Mouse (Mus musculus): ENCODE measurements around the gene Gm10198. TPM values are rescaled to one million over a fixed set of nuclear protein-coding genes. Genes with fewer than 3 reads are reported as not detected.

Gene Gm10198
- polyA plus RNA-seq, 1 experiment from 2014 or later, result not detected

DNA sequence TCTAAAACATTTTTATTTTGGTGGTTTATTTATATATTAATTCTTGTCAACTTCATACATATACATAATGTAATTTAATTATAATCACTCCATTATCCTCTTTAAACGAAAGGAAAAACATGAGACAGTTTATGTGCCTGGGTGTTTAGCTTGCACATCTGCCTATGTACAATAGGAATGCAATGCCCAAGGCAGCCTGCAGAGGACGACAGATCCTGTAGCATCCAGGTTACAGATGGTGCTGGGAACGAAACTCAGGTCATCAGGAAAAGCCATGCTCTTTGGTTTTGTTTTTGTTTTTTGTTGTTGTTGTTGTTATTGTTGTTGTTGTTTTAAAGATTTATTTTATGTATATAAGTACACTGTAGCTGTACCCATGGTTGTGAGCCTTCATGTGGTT, 32.4 kb upstream of the Gm10198 start:
- TF ChIP-seq EP300 (IDR thresholded peaks at IDR 0.05) (no peak), CTCF (IDR thresholded peaks at IDR 0.05) (no peak)
- no peak overlapping the region for H3K4me2 ChIP-seq (replicated peaks; ENCODE audit: low read depth, low read length)
- 93% methylated on average over 3 of the region's 3 CpGs for WGBS
- H3K4me1 ChIP-seq (ENCODE audit: insufficient read depth, low read depth, low read length), result 0 out of 2 replicates have a peak, but pooled peaks cover 3% of the 10 kb centered on the region
- DNase-seq (ENCODE audit: low spot score) (no peak), ATAC-seq (no peak)
- H3K9ac ChIP-seq (replicated peaks; ENCODE audit: low read depth), result no peak overlapping the region
- no peak overlapping the region for H3K4me3 ChIP-seq (ENCODE audit: low read depth, low read length)
- no peaks in the 10 kb centered on the region for H3K36me3 ChIP-seq (ENCODE audit: insufficient read depth, low read length)
- no peak overlapping the region for H3K27ac ChIP-seq (ENCODE audit: low read length)
- no peaks in the 10 kb centered on the region for H3K27me3 ChIP-seq (replicated peaks; ENCODE audit: insufficient read depth, low read length)
- no peaks in the 10 kb centered on the region for H3K9me3 ChIP-seq (ENCODE audit: low read length)

DNA sequence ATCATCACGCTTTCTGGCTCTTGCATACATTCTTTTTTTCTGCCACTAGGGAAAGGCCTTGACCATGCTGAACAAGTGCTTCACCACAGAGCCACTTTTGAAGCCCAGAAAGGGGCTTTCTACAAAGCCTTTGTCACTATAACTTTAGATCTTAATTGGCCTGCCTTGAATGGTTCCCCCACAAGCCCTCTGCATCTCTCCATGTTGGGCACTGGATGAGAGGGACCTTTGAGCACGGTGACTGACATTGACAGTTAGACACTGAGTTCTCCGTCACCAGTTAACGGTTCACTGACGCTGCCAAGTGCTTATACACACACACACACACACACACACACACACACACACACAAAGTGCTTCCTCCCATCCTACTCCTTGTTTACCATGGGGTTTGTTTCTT, 30.0 kb upstream of the Gm10198 start:
- no peak overlapping the region for H3K4me3 ChIP-seq (ENCODE audit: low read depth, low read length)
- H3K36me3 ChIP-seq (ENCODE audit: insufficient read depth, low read length), result no peaks in the 10 kb centered on the region
- WGBS, result 69% methylated on average over 5 of the region's 5 CpGs
- no peaks in the 10 kb centered on the region for H3K27me3 ChIP-seq (replicated peaks; ENCODE audit: insufficient read depth, low read length)
- DNase-seq (ENCODE audit: low spot score) (no peak), ATAC-seq (no peak)
- no peak for TF ChIP-seq CTCF (IDR thresholded peaks at IDR 0.05)
- TF ChIP-seq EP300 (IDR thresholded peaks at IDR 0.05), result no peak
- H3K4me2 ChIP-seq (replicated peaks; ENCODE audit: low read depth, low read length), result no peak overlapping the region
- H3K27ac ChIP-seq (ENCODE audit: low read length), result no peak overlapping the region
- H3K4me1 ChIP-seq (ENCODE audit: insufficient read depth, low read depth, low read length), result no peaks in the 10 kb centered on the region
- H3K9me3 ChIP-seq (ENCODE audit: low read length), result no peaks in the 10 kb centered on the region
- H3K9ac ChIP-seq (replicated peaks; ENCODE audit: low read depth), result no peak overlapping the region

DNA sequence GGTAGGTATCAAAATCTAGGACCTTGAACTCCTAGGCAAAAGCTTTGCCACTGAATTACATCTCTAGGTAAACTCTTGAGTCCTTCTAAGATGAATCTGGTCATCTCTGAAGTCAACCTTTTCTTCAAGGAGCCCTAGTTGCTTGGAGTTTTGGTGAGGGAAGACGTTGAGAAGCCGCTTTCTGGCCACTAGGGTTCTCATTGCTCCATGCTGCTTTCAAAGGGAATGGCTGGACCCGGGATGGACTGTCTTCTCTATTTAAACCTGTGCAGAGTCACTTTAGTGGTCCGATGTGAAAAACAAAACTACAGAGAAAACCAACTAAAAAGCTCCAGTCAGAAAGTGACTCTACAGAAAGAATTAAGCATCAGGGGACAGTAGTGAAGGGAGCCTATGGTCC, 18.4 kb upstream of the Gm10198 start:
- Histone ChIP-seq H3K9me3 (ENCODE audit: low read length) (no peaks in the 10 kb centered on the region), H3K9ac (replicated peaks; ENCODE audit: low read depth) (no peak overlapping the region), H3K4me2 (replicated peaks; ENCODE audit: low read depth, low read length) (no peak overlapping the region), H3K27me3 (replicated peaks; ENCODE audit: insufficient read depth, low read length) (no peaks in the 10 kb centered on the region), H3K27ac (ENCODE audit: low read length) (no peak overlapping the region), H3K4me3 (ENCODE audit: low read depth, low read length) (no peak overlapping the region), H3K36me3 (ENCODE audit: insufficient read depth, low read length) (no peaks in the 10 kb centered on the region), H3K4me1 (ENCODE audit: insufficient read depth, low read depth, low read length) (no peaks in the 10 kb centered on the region)
- DNase-seq (ENCODE audit: low spot score) (peak; percentile 33), ATAC-seq (no peak)
- 40% methylated on average over 4 of the region's 4 CpGs for WGBS
- TF ChIP-seq CTCF (IDR thresholded peaks at IDR 0.05), result peak; percentile 64
- TF ChIP-seq EP300 (IDR thresholded peaks at IDR 0.05), result no peak

DNA sequence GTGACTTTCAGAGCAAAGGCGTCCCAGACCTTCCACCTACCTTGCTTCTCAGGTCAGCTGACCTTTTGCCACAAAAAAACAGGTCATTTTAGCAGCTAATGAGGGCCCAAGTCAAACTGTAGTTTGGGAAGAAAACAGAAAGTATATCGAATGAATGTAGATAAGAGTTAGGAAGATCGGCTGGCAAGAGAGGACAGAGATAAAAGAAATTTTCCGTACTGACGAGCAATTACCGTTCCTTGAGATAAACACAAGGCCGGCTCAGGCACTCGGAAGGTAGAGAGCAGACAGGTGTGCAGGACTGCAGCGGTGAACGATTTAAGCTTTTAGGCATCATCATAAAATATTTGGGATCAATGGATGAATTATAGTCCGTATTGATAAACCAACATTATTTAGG, 15.4 kb upstream of the Gm10198 start:
- WGBS, result 83% methylated on average over 11 of the region's 11 CpGs
- no peaks in the 10 kb centered on the region for H3K9me3 ChIP-seq (ENCODE audit: low read length)
- H3K9ac ChIP-seq (replicated peaks; ENCODE audit: low read depth), result no peak overlapping the region
- no peak for DNase-seq (ENCODE audit: low spot score)
- no peaks in the 10 kb centered on the region for H3K27me3 ChIP-seq (replicated peaks; ENCODE audit: insufficient read depth, low read length)
- H3K4me1 ChIP-seq (ENCODE audit: insufficient read depth, low read depth, low read length), result no peaks in the 10 kb centered on the region
- no peak for TF ChIP-seq EP300 (IDR thresholded peaks at IDR 0.05)
- no peak for TF ChIP-seq CTCF (IDR thresholded peaks at IDR 0.05)
- no peaks in the 10 kb centered on the region for H3K36me3 ChIP-seq (ENCODE audit: insufficient read depth, low read length)
- no peak overlapping the region for H3K27ac ChIP-seq (ENCODE audit: low read length)
- ATAC-seq, result no peak
- no peak overlapping the region for H3K4me3 ChIP-seq (ENCODE audit: low read depth, low read length)
- no peak overlapping the region for H3K4me2 ChIP-seq (replicated peaks; ENCODE audit: low read depth, low read length)

DNA sequence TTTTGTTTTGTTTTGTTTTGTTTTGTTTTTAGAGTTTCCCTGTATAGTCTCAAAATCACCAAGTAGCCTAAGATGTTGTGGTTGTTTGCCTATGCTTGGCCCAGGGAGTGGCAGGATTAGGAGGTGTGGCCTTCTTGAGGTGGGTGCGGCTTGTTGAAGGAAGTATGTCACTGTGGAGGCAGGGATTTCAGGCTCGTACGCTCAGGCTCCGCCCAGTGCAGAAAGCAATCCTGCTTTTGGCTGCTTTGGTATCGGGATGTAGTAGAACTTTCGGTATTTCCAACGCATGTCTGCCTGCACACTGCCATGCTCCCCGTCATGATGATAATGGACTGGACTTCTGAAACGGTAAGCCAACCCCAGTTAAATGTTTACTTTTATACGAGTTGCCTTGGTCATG, 12.5 kb upstream of the Gm10198 start:
- H3K9me3 ChIP-seq (ENCODE audit: low read length), result no peaks in the 10 kb centered on the region
- no peaks in the 10 kb centered on the region for H3K27me3 ChIP-seq (replicated peaks; ENCODE audit: insufficient read depth, low read length)
- TF ChIP-seq EP300 (IDR thresholded peaks at IDR 0.05), result no peak
- no peak for TF ChIP-seq CTCF (IDR thresholded peaks at IDR 0.05)
- DNase-seq (ENCODE audit: low spot score), result no peak
- H3K4me2 ChIP-seq (replicated peaks; ENCODE audit: low read depth, low read length), result no peak overlapping the region
- WGBS, result 91% methylated on average over 10 of the region's 10 CpGs
- no peaks in the 10 kb centered on the region for H3K36me3 ChIP-seq (ENCODE audit: insufficient read depth, low read length)
- no peak overlapping the region for H3K27ac ChIP-seq (ENCODE audit: low read length)
- no peak for ATAC-seq
- no peaks in the 10 kb centered on the region for H3K4me1 ChIP-seq (ENCODE audit: insufficient read depth, low read depth, low read length)
- H3K4me3 ChIP-seq (ENCODE audit: low read depth, low read length), result no peak overlapping the region
- no peak overlapping the region for H3K9ac ChIP-seq (replicated peaks; ENCODE audit: low read depth)

DNA sequence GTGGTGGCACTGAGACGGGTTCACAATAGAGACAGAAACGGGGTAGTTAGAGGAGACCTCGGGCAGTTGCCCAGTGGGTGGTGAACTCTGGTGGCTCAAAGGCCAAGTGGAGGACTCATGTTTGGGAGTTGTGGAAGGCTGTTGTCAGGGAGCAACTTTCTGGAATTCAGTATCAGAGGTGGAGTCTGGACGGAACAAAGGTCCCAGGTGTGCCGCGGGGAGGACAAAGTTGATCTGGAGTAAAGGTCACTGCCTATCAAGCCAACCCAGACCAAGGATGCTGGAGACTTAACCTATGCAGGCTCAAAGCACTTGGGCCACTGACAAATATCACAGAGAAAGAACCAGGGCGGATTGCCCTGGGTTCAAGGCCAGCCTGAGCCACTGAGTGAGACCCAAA, 5.5 kb downstream of the Gm10198 start:
- ATAC-seq (no peak), DNase-seq (ENCODE audit: low spot score) (no peak)
- H3K27ac ChIP-seq (ENCODE audit: low read length), result no peak overlapping the region
- H3K36me3 ChIP-seq (ENCODE audit: insufficient read depth, low read length), result no peaks in the 10 kb centered on the region
- WGBS, result 85% methylated on average over 7 of the region's 7 CpGs
- no peak for TF ChIP-seq CTCF (IDR thresholded peaks at IDR 0.05)
- TF ChIP-seq EP300 (IDR thresholded peaks at IDR 0.05), result no peak
- no peaks in the 10 kb centered on the region for H3K27me3 ChIP-seq (replicated peaks; ENCODE audit: insufficient read depth, low read length)
- no peaks in the 10 kb centered on the region for H3K9me3 ChIP-seq (ENCODE audit: low read length)
- H3K4me1 ChIP-seq (ENCODE audit: insufficient read depth, low read depth, low read length), result no peaks in the 10 kb centered on the region
- H3K9ac ChIP-seq (replicated peaks; ENCODE audit: low read depth), result no peak overlapping the region
- H3K4me2 ChIP-seq (replicated peaks; ENCODE audit: low read depth, low read length), result no peak overlapping the region
- no peak overlapping the region for H3K4me3 ChIP-seq (ENCODE audit: low read depth, low read length)

DNA sequence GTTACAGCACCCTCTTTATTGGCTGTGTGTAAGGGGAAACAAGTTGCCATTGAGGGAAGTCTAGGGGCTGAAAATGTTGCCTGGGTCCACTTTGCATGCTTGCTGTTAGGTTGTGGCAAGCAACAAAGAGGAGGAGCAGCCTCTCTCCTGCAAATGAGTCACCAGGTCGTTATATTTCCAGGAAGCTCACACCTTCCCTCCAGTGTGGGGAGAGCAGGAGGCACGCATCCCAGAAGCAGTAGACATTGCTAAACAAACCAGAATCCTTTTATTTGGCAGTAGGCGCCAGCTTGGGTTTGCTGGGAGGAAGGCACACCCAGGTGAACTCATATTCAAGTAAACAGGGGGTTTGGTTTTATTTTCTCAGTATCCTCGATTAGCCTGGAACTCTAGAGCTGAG, 8.8 kb downstream of the Gm10198 start:
- Histone ChIP-seq H3K9ac (replicated peaks; ENCODE audit: low read depth) (no peak overlapping the region), H3K27me3 (replicated peaks; ENCODE audit: insufficient read depth, low read length) (no peaks in the 10 kb centered on the region), H3K27ac (ENCODE audit: low read length) (no peak overlapping the region), H3K36me3 (ENCODE audit: insufficient read depth, low read length) (no peaks in the 10 kb centered on the region), H3K4me2 (replicated peaks; ENCODE audit: low read depth, low read length) (no peak overlapping the region), H3K9me3 (ENCODE audit: low read length) (no peaks in the 10 kb centered on the region), H3K4me1 (ENCODE audit: insufficient read depth, low read depth, low read length) (no peaks in the 10 kb centered on the region), H3K4me3 (ENCODE audit: low read depth, low read length) (no peak overlapping the region)
- 51% methylated on average over 4 of the region's 4 CpGs for WGBS
- TF ChIP-seq EP300 (IDR thresholded peaks at IDR 0.05) (no peak), CTCF (IDR thresholded peaks at IDR 0.05) (no peak)
- ATAC-seq (no peak), DNase-seq (ENCODE audit: low spot score) (no peak)
